Mouse (Mus musculus): ENCODE measurements around the gene Plekhh3. TPM values are rescaled to one million over a fixed set of nuclear protein-coding genes. Genes with fewer than 3 reads are reported as not detected.
"Not testable (repeated sequence)": the region's sequence is repeated elsewhere in the genome, so short reads cannot be mapped to it uniquely, and the experiment has no call there.

Plekhh3 gene
- total RNA-seq, 1 experiment from 2014 or later: 0.81 TPM

DNA sequence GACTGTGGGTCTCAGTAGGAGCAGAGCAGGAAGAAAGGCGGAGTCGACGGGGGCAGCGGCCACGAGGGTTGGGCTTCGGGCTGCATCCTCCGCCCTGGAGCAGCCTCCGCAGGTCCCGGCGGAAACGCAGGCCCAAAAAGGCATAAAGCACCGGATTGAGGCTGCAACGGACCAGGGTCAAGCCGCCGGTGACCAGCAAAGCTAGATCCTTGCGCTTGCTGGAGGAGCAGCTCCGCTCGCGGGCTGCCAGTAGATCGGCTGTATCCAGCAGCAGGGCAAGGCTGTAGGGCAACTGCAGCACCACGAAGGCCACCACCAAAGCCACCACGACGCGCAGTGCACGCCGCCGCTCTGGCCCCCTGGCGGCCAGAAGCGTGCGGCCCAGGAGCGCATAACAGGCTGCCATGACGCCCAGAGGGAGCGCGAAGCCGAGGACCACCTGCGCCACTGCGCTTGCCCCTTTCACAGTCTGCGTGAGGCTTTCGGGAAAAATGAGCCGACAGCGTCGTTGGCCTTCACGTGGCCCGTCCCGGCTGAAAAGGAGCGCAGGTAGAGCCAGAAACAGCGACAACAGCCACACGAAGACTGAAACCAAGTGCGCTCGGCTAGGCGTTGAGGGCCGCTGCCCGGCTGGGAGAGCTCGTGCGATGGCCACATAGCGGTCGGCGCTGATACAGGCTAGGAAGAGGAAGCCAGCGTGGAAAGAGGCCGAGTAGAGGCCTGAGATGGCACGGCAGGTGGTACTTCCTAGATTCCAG, 2.7 kb upstream of the Plekhh3 start:
- ATAC-seq (ENCODE audit: extremely low read depth, insufficient number of reproducible peaks, low FRiP score, poor library complexity, severe bottlenecking): peak; percentile 59

DNA sequence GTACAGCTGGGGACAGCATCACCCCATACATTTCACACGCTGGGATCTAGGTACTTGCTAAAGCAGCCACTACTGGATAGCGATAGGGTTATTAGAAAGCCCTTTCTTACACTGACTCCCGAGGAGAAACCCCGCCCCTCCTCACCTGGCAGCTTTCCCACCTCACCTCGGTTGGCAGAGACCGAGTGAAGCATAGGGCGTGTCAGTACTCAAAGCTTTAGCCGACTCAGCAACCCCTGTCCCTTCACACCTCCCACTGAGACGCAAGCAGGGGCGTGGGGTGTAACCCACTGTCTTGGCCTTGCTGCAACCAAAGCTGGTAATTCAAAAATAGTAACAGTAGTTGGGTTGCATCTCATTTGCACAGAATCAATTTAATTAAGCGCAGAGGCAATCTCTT, 2.0 kb upstream of the Plekhh3 start:
- ATAC-seq (ENCODE audit: extremely low read depth, insufficient number of reproducible peaks, low FRiP score, poor library complexity, severe bottlenecking): no peak

DNA sequence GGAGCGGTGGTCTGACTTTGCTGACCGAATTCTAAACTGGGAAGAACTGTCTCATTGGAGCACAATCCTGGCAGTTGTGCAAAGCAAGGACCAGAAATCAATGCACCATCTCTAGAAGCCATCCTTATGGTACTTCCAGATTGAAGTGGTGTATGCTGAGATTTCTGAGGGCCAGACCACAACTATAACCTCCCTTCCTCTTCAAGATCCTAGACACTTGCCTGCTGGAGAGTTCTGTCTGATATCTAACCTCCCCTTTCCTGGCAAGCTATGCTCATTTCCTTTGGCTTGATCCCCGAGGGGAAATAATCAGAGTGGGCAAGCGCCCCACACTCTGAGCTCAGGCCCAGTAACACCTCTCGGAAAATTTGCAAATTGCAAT, 1.3 kb upstream of the Plekhh3 start:
- no peak for ATAC-seq (ENCODE audit: extremely low read depth, insufficient number of reproducible peaks, low FRiP score, poor library complexity, severe bottlenecking)

DNA sequence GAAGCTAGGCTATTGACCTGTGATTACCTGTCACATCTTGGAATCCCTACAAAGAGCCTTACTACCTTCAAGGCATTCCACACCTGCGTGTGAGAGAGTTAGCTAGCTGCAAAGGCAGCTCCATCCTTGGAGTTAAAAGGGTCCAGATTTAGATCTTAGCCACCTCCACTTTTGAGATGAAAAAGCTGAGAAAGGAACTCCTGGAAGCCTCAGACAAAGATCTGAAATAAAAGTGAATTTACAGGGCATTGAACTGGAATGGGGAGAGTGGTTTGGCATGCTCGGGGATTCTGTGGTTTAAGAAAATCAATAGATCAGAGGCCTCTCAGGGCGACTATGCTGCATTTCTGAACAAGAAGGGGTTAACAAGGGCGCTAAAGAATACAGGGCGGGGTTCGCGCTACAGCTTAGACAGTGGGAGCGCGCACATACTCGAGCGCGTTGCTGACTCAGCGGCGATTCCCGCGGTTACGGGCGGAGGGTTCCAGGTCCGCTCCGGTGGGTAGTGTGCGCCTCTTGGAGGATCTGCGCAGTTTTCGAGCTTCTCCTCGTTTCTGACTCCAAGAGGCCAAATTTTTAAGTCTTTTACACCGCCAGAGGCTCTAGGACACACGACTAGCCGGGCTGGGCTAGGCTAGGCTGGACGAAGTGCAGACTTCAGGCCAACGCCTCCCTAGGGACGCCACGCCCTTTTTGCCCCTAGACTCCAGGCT, 726 bp upstream of the Plekhh3 start:
- ATAC-seq (ENCODE audit: extremely low read depth, insufficient number of reproducible peaks, low FRiP score, poor library complexity, severe bottlenecking): no peak

DNA sequence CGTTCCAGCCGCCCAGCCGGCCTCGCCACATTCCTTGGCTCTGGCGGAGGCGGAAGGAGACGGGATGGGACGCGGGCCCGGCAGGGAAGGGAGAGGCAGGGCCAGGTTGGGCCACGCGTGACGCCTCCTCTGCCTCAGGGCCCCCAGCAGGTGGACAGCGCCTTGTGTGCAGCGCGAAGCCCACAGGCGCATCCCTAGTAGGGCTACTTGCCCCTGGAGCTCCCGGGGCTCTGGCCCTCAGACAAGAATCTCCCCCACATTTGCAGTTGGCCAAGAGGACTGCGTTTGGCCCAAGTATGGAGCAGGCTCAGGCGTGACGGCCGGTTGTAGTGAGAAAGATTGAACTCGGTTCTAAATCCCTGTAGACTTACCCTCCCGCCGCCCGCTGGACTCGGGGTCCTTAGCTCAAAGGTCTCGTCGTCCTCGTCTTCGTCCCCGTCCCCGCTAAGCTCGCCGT, 769 bp downstream of the Plekhh3 start, which contains the start of gene Cntnap1:
Gene Cntnap1 (plus strand): TSS at position 170 of the 457 bp plus-strand sequence.
- no peak for ATAC-seq (ENCODE audit: extremely low read depth, insufficient number of reproducible peaks, low FRiP score, poor library complexity, severe bottlenecking)

DNA sequence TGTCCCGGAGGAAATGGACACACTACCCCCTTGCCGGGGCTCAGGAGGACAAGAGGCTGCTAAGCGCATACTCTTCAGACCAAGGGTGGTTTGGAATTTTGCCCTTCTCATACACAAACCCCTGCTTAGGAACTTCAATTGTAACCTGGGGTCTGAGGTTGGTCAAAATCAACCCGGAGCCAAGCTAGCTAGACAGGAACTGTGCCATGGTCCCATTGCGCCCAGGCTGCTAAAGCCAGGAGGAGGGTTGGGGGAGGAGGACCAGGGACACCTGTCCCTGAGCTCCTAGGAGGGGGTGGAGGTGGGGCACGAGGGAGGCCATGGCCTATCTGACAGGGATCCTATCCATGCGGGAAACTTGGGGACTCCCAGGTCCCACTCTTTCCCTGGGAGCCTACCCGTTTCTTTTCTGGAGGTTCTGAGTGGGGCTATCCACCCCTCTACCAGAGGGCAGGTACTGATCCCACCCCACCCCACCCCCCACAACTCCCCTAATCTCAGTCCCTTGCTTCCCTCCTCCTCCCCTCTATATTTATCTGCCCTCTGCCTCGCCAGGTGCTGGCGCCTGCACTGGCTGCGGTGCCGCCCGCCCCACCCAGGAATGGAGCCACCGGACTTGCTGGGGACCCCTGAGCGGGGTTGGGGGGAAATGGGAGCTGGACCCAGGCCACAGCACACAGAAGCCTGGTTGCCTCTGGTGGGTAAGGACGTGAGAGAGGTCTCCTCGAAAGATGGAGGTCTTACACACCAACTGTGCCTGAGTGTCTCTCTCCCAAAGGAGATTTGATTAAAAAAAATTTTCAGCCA, 1.6 kb downstream of the Plekhh3 start:
- no peak for ATAC-seq (ENCODE audit: extremely low read depth, insufficient number of reproducible peaks, low FRiP score, poor library complexity, severe bottlenecking)

DNA sequence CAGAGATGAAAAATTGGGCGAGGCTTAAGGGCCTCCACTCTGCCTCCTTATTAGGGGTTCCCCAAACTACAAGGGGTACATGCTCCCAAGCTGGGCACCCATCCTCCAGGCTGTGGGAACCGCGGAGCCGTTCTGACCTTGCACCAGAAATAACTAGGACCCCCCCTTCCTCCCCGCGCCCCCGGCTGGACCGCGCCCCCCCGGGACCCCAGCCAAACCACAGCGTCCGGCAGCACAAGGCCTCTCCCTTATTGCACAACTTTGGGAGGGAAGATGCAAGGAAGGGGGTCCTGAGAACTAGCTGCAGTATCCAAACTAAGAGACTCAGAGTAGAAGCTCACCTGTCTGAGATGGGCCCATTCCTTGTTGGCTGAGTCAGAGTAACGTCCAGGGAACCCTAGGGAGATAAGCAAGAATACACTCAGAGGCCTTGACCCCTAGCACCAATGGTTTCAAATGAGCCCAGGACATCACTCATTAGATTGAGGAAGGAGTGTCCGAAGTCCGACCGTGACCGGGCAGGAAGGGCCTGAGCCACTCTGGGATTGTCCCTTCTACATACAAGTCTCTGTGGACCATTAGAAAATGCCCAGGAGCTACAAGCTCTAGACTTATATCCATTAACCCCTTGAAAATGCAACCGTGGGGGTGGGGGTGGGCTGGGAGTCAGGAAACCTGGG, 2.7 kb downstream of the Plekhh3 start:
- ATAC-seq (ENCODE audit: extremely low read depth, insufficient number of reproducible peaks, low FRiP score, poor library complexity, severe bottlenecking): no peak

DNA sequence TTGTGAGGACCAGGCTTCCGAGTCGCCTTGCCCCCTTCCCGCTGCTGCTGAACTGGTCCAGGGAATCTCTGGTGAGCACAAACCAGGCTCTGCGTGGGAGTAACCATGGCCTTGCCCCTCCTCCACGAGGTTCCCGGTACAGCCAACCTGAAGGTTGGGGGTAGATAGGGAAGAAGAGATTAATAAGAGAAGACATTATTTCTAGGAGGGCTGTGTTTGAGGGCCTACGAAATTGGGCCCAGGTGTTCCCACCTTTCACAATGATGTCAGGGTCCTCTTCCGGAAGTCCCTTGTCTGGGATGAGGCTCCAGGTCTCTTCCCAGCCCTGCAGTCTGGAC, 3.2 kb downstream of the Plekhh3 start:
- ATAC-seq (ENCODE audit: extremely low read depth, insufficient number of reproducible peaks, low FRiP score, poor library complexity, severe bottlenecking): no peak

DNA sequence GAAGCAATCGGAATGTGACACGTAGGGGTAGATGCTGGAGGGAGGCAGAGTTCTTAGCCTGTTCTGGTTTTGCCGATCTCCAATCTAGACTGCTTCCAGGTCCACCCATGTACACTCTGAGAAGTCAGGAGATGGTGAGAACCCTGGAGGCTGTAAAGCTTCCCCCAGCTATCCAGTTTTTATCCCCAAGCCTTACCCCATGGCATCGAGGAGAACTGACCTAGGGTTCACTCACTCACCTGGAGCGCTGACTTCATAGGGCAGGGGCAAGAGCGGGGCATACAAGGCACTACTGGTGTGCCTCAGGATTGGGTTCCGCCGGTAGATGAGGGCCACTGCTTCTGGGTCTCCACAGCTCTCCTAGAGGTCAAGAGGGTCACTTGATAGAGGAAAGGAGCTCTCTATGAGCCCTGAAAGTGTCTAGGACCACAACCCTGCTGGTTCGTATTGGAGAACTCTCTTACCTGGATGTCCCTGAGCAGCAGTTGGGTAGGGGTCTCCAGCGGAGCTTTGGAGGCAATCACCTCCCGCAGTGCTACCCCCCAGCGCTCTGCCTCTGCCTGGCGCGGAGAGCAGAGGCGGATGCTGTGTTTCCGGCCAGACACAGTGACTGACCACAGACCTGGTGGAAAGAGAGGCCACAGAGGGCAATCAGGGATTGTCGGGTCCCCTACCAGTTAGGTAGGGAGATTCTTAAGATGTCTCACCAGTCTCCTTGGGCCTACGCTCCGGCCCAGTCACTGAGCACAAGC, 3.8 kb downstream of the Plekhh3 start:
- no peak for ATAC-seq (ENCODE audit: extremely low read depth, insufficient number of reproducible peaks, low FRiP score, poor library complexity, severe bottlenecking)

DNA sequence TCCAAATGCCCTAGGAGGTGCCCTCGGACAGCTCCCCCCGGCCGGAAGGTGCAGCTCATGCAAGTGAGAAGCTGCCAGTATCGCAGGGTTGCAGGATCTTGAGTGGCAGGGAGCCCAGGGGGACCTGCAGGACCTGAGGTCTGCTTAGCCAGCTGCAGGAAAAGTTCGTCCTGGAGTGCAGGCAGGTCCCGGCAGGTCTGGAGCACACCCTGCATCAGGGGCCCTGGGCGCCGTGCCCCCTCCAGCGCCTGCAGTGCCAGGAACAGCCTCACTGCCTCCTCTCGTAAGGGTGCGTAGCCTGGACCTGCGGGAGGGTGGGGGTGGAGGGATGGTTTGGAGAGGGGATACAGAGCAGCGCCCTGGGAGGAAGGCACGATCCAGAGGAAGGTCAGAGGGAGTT, 4.8 kb downstream of the Plekhh3 start:
- ATAC-seq (ENCODE audit: extremely low read depth, insufficient number of reproducible peaks, low FRiP score, poor library complexity, severe bottlenecking): no peak

DNA sequence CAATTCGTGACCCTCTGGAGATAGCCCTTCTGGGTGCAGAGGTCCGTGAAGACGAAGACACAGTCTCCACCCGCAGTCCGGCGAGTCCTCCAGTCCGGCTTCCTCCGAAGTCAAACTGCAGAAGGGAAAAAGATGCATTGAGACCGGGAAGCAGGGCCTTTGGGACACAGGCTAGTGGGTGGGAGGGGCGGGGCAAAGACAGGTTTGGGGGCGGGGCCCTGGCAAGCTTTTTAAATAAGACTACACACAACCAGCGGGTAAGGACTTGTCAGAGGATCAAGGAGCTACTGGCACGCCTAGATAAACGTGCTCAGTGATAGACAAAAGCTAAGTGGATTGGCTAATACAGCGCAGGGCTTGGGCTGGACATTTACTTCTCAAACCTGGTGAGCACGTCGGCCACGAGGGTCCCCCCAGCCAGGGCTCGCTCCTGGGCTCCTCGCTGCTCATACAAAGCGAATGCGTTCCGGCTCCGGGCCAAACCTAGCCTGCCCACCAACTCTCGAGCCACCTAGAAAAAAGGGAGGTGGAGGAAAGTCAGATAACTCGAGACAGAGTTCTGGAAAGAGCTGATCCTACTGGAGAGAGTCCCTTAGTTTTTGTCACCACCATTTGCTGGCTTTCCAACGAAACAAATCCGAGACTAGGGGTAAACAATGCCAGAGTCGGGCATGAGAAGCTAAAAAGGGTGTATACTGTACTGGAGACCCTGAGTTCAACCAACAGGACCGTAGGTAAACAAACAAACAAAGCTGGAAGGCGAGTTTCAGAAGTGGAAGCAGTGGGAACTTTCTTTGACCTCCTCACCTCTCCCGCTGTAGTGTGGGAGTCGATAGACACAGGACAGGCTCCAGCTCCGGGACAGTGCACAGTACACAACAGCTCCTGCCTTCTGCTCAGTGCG, 6.2 kb downstream of the Plekhh3 start:
- ATAC-seq (ENCODE audit: extremely low read depth, insufficient number of reproducible peaks, low FRiP score, poor library complexity, severe bottlenecking): no peak

DNA sequence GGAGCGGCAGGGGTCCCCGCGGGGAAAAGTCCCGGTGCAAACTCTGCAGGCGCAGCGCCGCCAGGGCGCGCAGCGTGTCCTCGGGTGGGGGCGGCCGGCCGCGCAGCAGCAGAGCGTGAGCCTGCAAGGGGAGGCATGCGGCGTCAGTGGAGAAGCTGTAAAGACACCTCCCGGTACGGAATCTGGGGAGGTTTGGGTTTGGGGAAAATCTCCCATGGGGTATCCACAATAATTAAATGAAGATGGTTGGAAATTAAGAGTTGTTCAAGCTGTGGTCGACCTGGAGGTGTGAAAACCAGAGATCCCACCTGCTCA, 6.8 kb downstream of the Plekhh3 start:
- no peak for ATAC-seq (ENCODE audit: extremely low read depth, insufficient number of reproducible peaks, low FRiP score, poor library complexity, severe bottlenecking)

DNA sequence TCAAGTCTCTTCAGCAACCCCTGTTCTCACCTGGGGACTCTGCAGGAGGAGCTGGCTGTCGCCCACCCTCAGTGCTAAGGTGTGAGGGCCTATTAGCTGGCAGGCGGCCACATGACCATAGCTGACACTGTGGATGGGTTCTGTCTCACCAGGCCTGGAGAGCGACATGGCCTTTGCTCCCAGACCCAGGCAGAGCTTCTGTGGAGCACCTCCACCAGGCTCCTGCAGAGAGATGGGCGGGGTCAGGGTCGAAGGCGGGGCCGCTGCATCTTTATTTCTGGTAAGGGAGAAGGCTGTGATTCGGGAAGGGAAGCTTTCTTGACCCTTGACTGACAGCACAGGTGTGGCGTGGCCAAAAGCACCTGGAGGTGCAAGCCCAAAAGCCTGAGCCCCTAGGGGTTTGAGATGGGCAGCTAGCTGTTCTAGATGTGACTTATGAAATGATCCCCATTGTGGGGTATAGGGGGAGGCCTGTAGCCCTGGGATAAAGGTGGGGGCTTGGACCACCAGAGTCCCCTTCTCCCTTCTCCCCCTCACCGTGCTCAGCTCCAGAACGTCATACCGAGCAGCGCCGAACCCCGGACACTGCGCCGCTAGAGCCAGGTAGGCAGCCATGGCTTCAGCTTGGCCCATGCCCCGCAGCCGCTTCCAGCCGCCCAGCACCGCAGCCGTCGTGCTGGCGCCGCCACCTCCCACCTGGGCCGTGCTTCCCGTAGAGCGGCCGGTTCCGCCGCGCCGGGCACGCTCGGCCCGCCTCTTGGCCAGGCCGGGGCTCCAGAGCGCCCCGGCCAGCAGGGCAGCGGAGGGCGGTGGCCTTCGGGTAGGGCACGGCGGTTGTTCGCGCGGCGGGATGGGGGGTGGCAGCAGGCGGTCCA, 7.4 kb downstream of the Plekhh3 start:
- ATAC-seq (ENCODE audit: extremely low read depth, insufficient number of reproducible peaks, low FRiP score, poor library complexity, severe bottlenecking): no peak

DNA sequence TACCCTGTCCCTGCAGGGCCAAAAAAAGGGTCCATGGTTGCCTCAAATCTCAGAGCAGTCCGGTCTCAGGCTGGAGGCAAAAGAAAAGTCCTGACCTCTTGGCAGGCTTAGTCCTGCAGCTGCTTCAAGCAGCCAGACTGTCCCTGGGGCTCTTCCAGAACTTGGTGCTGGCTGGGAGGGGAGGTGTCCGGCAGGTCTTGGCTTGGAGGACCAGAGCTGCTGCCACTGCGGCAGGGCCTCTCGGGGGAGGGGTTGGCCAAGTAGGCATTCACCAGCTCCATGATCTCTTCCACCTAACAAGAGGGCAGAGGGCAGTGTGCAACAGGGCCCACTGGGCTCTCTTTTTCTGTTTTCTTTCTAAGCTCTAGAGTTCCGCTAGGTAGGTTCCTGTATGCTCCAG, 8.4 kb downstream of the Plekhh3 start:
- no peak for ATAC-seq (ENCODE audit: extremely low read depth, insufficient number of reproducible peaks, low FRiP score, poor library complexity, severe bottlenecking)

DNA sequence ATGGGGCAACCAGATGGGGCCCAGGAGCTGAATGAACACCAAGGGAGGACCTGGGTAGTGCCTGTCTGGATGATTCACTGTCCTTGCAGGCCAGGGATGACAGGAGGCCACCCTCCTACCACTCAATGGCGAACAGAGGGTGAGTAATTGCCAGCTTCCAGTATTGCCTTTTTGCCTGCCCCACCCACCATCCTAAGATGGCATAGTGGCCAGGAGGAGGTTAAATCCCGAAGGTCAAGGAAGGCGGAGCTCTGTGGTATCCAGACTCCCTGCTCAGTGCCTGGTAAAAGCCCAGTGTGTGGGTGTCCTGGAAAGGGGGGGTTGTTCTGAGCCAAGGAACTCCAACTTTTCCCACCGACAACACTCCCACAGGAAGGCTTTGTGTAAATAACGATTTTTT, 8.8 kb downstream of the Plekhh3 start:
- no peak for ATAC-seq (ENCODE audit: extremely low read depth, insufficient number of reproducible peaks, low FRiP score, poor library complexity, severe bottlenecking)

DNA sequence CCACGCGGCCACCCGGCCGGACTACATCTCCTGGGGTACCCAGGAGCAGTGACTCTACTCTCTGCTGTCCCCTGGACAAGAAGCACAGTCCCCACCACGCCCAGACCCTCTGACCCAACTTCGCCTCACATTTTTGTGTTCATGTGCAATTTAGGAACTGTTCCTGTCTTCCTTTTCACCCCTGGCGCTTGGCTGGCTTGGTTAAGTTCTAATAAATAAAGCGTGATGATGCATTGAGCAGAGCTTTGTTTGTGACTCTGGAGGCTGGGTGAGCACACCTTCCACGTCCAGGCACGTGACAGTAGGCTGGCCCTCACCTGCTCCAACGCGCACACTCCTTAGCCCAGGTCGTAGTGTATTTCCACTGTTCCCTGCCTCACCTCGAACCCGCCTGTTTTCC, 9.6 kb downstream of the Plekhh3 start:
- ATAC-seq (ENCODE audit: extremely low read depth, insufficient number of reproducible peaks, low FRiP score, poor library complexity, severe bottlenecking): no peak

DNA sequence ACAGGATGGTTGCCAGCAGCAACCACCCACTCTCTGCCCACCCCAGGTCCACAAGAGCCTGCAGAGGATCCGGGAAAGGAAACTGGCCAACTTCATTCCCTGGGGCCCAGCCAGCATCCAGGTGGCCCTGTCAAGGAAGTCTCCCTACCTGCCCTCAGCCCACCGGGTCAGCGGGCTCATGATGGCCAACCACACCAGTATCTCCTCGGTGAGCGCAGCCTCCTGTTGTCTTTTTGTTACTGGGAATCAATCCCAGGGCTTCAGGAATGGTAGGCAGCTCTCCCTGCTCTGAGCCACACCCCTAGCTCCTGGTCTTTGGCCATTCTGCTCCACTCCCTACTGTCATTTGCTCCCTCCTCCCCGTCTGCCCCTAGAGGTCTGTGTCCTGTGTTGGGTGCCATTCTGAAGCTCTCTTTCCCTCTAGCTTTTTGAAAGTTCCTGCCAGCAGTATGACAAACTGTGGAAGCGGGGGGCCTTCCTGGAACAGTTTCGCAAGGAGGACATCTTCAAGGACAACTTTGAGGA, 10.1 kb downstream of the Plekhh3 start:
- ATAC-seq (ENCODE audit: extremely low read depth, insufficient number of reproducible peaks, low FRiP score, poor library complexity, severe bottlenecking): not testable (repeated sequence)
